Mouse (Mus musculus): Measurements from ENCODE around the gene Nat8f2. TPM values are rescaled to one million over a fixed set of nuclear protein-coding genes. Genes with fewer than 3 reads are reported as not detected.
"Not testable (repeated sequence)": the region's sequence is repeated elsewhere in the genome, so short reads cannot be mapped to it uniquely, and the experiment has no call there.

Gene Nat8f2
- polyA plus RNA-seq, 1 experiment from 2014 or later, result not detected

DNA sequence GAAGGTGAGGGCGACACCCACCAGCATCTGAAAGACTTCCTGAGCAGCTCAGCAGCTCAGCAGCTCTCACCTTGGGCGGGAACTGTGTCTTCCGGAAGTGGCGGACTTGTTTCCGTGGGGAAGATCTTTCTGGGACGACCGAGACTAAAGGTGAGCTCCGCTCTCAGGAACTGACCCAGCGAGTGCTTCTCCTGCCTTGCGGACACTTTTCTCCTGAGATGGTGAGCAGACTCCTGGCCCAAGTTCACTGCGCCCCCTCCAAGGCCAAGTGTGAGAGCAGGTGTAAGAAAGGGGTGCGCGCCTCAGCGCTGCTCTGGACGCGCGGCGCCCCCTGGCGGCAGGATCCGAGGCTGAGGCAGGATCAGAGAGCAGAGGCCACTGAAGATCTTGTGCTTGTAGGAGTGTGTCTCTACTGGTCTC, 35.7 kb upstream of the Nat8f2 start, which contains the start of gene Nat8f4:
TSS of gene Nat8f4 (minus strand) at position 243 of the 420 bp plus-strand sequence.
- peak; percentile 94 for DNase-seq (ENCODE audit: low spot score, missing footprints)
- peak; percentile 81 for ATAC-seq (ENCODE audit: low FRiP score)
- H3K27ac ChIP-seq (ENCODE audit: low read depth, low read length); H3K4me1 ChIP-seq (ENCODE audit: control insufficient read depth, insufficient read depth, low read length); H3K9ac ChIP-seq (ENCODE audit: low read length); H3K27me3 ChIP-seq (ENCODE audit: control insufficient read depth, insufficient read depth, low read length); H3K9me3 ChIP-seq (ENCODE audit: control insufficient read depth, low read length); H3K36me3 ChIP-seq (ENCODE audit: control insufficient read depth, insufficient read depth, low read length): not testable (repeated sequence)
- Histone ChIP-seq H3K4me2 (peak within 1 kb of the TSS; percentile 32; the same call in 1 of the 2 replicates), H3K4me3 (ENCODE audit: low read depth, low read length) (peak within 1 kb of the TSS; percentile 17; the same call in 1 of the 2 replicates)
- 11% methylated on average over 20 of the region's 20 CpGs for WGBS

DNA sequence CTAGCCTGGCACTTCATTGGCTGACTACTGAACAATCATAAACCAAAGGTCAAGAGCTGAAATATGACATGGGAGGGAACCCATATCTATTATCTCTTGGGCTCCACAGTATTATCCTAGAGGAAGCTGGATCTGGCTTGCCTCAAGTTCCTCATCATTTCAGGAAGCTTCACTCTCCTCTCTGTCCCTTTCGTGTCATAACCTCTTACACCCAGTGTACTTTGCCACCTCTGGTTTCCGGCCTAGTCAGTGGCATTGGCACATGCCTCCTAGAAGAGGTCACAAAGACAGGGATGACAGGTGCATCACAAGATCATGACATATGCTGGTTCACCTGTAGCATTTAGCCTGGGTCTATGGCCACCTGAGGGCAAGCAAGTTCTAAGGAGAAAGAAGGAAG, 33.3 kb upstream of the Nat8f2 start:
- no peaks in the 10 kb centered on the region for H3K36me3 ChIP-seq (ENCODE audit: control insufficient read depth, insufficient read depth, low read length)
- WGBS, result 96% methylated on average over 2 of the region's 2 CpGs
- H3K9ac ChIP-seq (ENCODE audit: low read length), result no peak overlapping the region
- H3K27me3 ChIP-seq (ENCODE audit: control insufficient read depth, insufficient read depth, low read length), result no peaks in the 10 kb centered on the region
- H3K9me3 ChIP-seq (ENCODE audit: control insufficient read depth, low read length), result no peaks in the 10 kb centered on the region
- no peak for DNase-seq (ENCODE audit: low spot score, missing footprints)
- no peak for ATAC-seq (ENCODE audit: low FRiP score)
- H3K4me2 ChIP-seq, result no peak overlapping the region
- H3K27ac ChIP-seq (ENCODE audit: low read depth, low read length), result no peak overlapping the region
- H3K4me3 ChIP-seq (ENCODE audit: low read depth, low read length), result no peak overlapping the region
- H3K4me1 ChIP-seq (ENCODE audit: control insufficient read depth, insufficient read depth, low read length), result no peaks in the 10 kb centered on the region

DNA sequence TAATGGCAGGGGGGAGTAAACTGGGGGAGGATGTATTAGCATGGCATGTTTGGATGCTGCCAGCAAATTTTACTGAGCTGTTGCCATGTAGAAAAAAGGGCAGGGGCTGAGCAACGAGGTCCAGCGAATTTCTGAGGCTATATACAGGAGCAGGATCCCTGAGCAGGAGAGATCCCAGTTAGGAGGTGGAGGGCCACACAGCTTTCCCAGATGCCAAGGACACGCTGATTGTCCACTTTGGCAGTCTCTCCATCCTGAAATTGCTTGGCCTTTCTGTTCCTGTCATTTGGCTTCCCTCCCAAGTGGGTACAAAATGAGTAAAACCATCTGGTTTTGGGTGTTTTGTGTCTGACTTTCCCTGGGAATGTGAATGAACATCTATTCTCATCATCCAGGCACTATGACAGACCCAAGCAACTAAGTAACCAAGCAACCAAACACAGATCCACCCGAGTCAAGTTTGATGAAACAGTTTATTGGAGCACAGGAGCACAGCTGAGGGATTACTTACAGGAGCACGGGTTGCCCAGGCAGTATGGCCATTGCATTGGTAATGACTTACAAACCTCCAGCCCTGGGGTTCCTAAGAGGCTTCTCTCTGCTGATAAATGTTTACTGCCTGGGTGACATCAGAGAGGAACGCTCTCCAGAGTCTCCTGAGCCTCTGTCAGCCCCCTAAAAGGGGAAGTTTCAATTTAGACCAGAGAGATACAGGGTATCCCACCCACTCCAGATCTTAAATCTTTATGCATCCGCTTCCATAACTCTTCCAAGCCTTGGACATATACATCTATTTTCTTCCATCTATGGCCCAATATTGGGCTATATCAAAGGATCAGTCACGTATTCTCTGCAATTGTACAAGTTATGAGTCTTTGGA, 29.9 kb upstream of the Nat8f2 start:
- 82% methylated on average over 7 of the region's 8 CpGs for WGBS
- not testable (repeated sequence) for H3K9ac ChIP-seq (ENCODE audit: low read length); H3K27ac ChIP-seq (ENCODE audit: low read depth, low read length); H3K9me3 ChIP-seq (ENCODE audit: control insufficient read depth, low read length); H3K4me1 ChIP-seq (ENCODE audit: control insufficient read depth, insufficient read depth, low read length); ATAC-seq (ENCODE audit: low FRiP score); H3K4me3 ChIP-seq (ENCODE audit: low read depth, low read length); H3K27me3 ChIP-seq (ENCODE audit: control insufficient read depth, insufficient read depth, low read length); DNase-seq (ENCODE audit: low spot score, missing footprints); H3K36me3 ChIP-seq (ENCODE audit: control insufficient read depth, insufficient read depth, low read length); H3K4me2 ChIP-seq

DNA sequence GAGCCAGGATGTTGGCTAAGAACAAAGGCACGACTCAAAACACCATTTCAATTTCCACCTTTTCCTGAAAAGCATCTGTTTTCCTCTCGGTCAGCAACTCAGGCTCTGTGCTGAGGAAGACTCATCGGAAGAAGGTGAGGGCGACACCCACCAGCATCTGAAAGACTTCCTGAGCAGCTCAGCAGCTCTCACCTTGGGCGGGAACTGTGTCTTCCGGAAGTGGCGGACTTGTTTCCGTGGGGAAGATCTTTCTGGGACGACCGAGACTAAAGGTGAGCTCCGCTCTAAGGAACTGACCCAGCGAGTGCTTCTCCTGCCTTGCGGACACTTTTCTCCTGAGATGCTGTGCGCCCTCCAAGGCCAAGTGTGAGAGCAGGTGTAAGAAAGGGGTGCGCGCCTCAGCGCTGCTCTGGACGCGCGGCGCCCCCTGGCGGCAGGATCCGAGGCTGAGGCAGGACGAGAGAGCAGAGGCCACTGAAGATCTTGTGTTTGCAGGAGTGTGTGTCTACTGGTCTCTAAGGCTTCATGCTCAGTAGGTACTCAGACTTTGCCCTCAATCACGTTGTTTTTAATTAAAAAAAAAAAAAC, 26.2 kb upstream of the Nat8f2 start:
- not testable (repeated sequence) for H3K9me3 ChIP-seq (ENCODE audit: control insufficient read depth, low read length); H3K4me1 ChIP-seq (ENCODE audit: control insufficient read depth, insufficient read depth, low read length); H3K36me3 ChIP-seq (ENCODE audit: control insufficient read depth, insufficient read depth, low read length); H3K4me2 ChIP-seq; DNase-seq (ENCODE audit: low spot score, missing footprints); ATAC-seq (ENCODE audit: low FRiP score); H3K27ac ChIP-seq (ENCODE audit: low read depth, low read length); H3K4me3 ChIP-seq (ENCODE audit: low read depth, low read length); H3K27me3 ChIP-seq (ENCODE audit: control insufficient read depth, insufficient read depth, low read length); H3K9ac ChIP-seq (ENCODE audit: low read length)
- WGBS, result 75% methylated on average over 25 of the region's 25 CpGs

DNA sequence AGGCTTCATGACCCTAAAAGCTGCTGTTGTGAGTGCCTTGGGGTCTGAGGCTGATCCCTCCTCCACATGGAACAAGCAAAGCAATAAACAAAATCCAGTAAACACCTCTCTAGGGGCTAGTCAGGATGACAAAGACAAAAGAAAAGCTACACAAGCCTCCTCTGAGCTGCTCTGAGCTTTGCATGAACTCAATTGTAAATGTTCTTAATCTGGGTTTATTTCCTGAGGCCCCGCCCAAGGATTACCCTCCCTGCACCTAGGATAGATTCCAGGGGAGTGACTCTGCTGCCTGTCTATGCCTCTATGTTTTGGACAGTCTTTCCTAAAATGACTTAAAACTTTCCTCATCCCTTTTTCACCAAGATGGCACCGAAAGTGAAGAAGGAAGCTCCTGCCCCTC, 20.0 kb upstream of the Nat8f2 start:
- no peak overlapping the region for H3K9ac ChIP-seq (ENCODE audit: low read length)
- WGBS, result 89% methylated on average over 2 of the region's 2 CpGs
- no peak for DNase-seq (ENCODE audit: low spot score, missing footprints)
- no peak for ATAC-seq (ENCODE audit: low FRiP score)
- H3K4me1 ChIP-seq (ENCODE audit: control insufficient read depth, insufficient read depth, low read length), result no peaks in the 10 kb centered on the region
- H3K4me3 ChIP-seq (ENCODE audit: low read depth, low read length), result no peak overlapping the region
- no peak overlapping the region for H3K4me2 ChIP-seq
- no peaks in the 10 kb centered on the region for H3K27me3 ChIP-seq (ENCODE audit: control insufficient read depth, insufficient read depth, low read length)
- H3K9me3 ChIP-seq (ENCODE audit: control insufficient read depth, low read length), result no peaks in the 10 kb centered on the region
- H3K36me3 ChIP-seq (ENCODE audit: control insufficient read depth, insufficient read depth, low read length), result no peaks in the 10 kb centered on the region
- no peak overlapping the region for H3K27ac ChIP-seq (ENCODE audit: low read depth, low read length)

DNA sequence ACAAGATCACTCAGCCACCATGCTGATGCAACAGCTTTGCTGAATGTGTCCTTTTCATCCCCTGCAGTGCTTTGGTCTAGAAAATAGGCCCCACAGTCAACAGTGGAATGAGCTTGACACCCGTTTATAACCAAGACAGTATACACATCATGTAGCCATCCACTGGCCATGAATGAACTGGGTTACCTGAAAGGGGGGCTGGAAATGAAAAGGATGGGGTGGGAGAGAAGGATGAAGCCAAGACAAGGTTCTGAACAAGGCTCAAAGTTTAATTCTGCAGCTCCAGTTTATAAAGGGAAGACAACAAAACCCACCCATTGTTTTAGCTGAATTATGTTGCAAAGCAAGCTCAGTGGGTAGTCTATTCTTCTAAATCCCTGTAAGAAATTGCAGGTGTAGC, 15.4 kb upstream of the Nat8f2 start:
- ATAC-seq (ENCODE audit: low FRiP score), result no peak
- Histone ChIP-seq H3K4me1 (ENCODE audit: control insufficient read depth, insufficient read depth, low read length) (no peaks in the 10 kb centered on the region), H3K27me3 (ENCODE audit: control insufficient read depth, insufficient read depth, low read length) (no peaks in the 10 kb centered on the region), H3K9ac (ENCODE audit: low read length) (no peak overlapping the region), H3K36me3 (ENCODE audit: control insufficient read depth, insufficient read depth, low read length) (no peaks in the 10 kb centered on the region), H3K4me3 (ENCODE audit: low read depth, low read length) (no peak overlapping the region), H3K27ac (ENCODE audit: low read depth, low read length) (no peak overlapping the region), H3K9me3 (ENCODE audit: control insufficient read depth, low read length) (peaks cover 6% of the 10 kb centered on the region; the same call in 1 of the 2 replicates), H3K4me2 (no peak overlapping the region)
- no peak for DNase-seq (ENCODE audit: low spot score, missing footprints)
- 85% methylated on average over 1 of the region's 1 CpGs for WGBS

DNA sequence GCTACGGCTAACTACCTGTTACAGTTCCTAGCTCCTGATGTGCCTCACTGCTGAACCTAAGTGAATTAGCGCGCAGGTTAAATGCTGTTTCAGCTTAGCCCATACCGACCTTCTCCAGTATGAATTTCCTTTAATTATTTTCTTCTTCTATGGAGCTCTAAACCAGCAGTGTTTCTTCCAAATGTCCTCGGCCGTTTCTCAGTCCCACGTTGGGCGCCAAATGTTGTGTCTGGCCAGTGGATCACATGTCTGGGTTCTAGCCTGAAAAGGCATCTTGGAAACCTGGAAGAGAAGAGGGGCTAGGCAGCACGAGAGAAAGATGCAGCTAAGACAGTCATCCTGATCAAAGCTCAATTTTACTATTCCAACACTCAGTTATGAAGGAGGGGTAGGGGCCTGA, 14.3 kb upstream of the Nat8f2 start:
- H3K27ac ChIP-seq (ENCODE audit: low read depth, low read length); H3K4me3 ChIP-seq (ENCODE audit: low read depth, low read length); H3K9me3 ChIP-seq (ENCODE audit: control insufficient read depth, low read length); H3K9ac ChIP-seq (ENCODE audit: low read length); H3K36me3 ChIP-seq (ENCODE audit: control insufficient read depth, insufficient read depth, low read length); H3K4me2 ChIP-seq; H3K4me1 ChIP-seq (ENCODE audit: control insufficient read depth, insufficient read depth, low read length); DNase-seq (ENCODE audit: low spot score, missing footprints); ATAC-seq (ENCODE audit: low FRiP score); H3K27me3 ChIP-seq (ENCODE audit: control insufficient read depth, insufficient read depth, low read length): not testable (repeated sequence)
- 92% methylated on average over 9 of the region's 9 CpGs for WGBS

DNA sequence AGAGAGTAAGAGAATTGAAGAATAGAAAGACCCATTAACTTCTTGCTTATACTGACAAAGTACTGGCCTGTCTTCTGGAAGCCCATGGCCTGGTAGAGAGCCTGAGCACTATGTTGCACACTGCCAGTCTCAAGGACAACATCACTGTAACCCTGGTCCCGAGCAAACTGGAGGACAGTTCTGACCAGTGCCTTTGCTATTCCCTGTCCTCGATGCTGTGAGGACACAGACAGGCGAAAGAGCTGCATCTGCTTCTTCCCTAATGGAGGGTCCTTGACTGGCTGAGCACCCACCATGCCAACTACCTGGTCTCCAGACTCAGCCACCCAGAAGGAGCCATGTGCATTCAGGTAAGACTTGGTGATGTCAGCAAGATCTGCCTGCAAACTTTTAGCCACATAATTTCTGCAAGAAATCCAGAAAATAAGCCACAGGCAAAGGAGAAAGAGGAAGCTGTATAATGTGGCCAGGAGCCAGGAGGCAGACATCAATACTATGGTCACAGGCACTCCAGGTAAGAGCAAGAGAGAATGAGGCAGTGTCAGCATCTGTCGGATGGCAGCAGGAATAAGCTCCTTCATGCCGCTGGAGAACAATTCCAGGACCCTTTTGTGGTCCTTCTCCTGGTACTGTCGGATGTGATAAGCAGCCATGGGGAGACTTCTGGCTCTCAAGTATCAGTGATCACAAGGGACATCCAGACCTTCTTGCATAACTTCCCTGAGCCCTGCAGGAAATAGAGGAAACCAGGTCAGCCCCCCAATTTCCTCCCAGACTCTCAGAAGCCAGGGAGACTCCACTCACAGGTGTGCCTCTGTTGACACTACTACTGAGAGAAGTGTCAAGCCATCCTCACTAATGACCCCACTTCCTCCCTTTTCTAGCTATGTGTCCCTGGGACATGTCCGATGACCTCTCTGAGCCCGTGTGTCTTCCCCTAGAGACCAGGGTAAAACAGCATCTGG, 950 bp downstream of the Nat8f2 start:
- 83% methylated on average over 8 of the region's 8 CpGs for WGBS
- Histone ChIP-seq H3K27ac (ENCODE audit: low read depth, low read length) (no peak overlapping the region), H3K4me3 (ENCODE audit: low read depth, low read length) (no peak overlapping the region), H3K9ac (ENCODE audit: low read length) (no peak overlapping the region), H3K9me3 (ENCODE audit: control insufficient read depth, low read length) (no peaks in the 10 kb centered on the region), H3K4me1 (ENCODE audit: control insufficient read depth, insufficient read depth, low read length) (no peaks in the 10 kb centered on the region), H3K4me2 (no peak overlapping the region), H3K36me3 (ENCODE audit: control insufficient read depth, insufficient read depth, low read length) (no peaks in the 10 kb centered on the region), H3K27me3 (ENCODE audit: control insufficient read depth, insufficient read depth, low read length) (no peaks in the 10 kb centered on the region)
- ATAC-seq (ENCODE audit: low FRiP score) (no peak), DNase-seq (ENCODE audit: low spot score, missing footprints) (no peak)
